Mouse (Mus musculus): ENCODE results near the gene Olfr247. TPM values are rescaled to one million over a fixed set of nuclear protein-coding genes. Genes with fewer than 3 reads are reported as not detected.
"Not testable (repeated sequence)": the region's sequence is repeated elsewhere in the genome, so short reads cannot be mapped to it uniquely, and the experiment has no call there.

The Olfr247 gene
- polyA plus RNA-seq (2014; fragmentation: Nextera tagmentation; extraction: Ambion mirVana), result not detected in 2 replicates

DNA sequence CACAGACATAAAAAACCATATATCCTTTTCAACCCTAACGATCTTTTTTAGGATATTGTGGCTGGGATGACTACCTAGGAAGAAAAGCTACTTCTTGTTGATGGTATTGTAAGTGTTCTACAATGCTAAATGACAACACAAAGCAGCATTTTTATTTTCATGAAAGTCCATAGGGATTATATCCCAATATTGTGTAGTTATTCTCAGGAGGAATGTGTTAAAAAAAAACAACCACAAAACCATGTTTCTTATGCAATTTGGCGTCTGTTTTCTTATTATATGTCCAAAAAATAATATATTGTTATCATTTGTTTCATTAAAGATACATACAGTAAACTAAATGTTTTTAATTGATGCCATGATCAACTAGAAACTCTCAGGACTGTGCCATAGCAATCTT, at the start of gene Olfr247:
Olfr247 (minus strand) TSS at position 101 of the 400 bp plus-strand sequence.
- H3K9ac ChIP-seq (ENCODE audit: low read depth, low read length); DNase-seq (ENCODE audit: low spot score); H3K9me3 ChIP-seq (ENCODE audit: control insufficient read depth, low read length); H3K27ac ChIP-seq (ENCODE audit: low read depth, low read length); H3K4me3 ChIP-seq (ENCODE audit: low read depth, low read length); H3K36me3 ChIP-seq (ENCODE audit: control insufficient read depth, insufficient read depth, low read length); ATAC-seq (replicated peaks; ENCODE audit: low FRiP score); H3K4me1 ChIP-seq (replicated peaks; ENCODE audit: control insufficient read depth, insufficient read depth, low read length); H3K27me3 ChIP-seq (replicated peaks; ENCODE audit: control insufficient read depth, insufficient read depth, low read length); H3K4me2 ChIP-seq: not testable (repeated sequence)
- no CpG with 5 or more reads among the region's 2 CpGs for WGBS

DNA sequence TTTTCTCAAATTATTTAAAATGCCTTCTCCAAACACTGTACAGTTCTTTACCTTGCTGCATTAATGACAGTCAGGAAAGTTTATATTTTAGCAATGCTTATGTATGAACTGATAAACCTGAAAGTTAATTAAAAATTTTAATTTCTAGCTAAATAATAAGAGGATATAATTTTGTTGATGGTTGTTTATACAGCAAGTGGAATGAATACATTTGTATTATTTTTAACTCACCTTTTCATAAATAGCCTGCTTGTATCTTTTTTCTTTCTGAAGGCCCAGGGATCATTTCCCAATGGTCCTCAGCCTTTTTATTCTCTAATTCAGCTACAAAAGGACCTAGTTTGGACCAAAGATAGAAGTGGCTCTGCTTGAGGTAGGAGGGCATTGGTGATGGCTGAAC, 36.4 kb upstream of the Olfr247 start, which contains the start of gene Olfr820:
Olfr820 (plus strand) TSS at position 301 of the 400 bp plus-strand sequence.
- no peaks in the 10 kb centered on the region for H3K36me3 ChIP-seq (ENCODE audit: control insufficient read depth, insufficient read depth, low read length)
- no peak within 1 kb of the TSS for H3K4me2 ChIP-seq
- ATAC-seq (replicated peaks; ENCODE audit: low FRiP score), result no peak
- H3K9ac ChIP-seq (ENCODE audit: low read depth, low read length), result no peak within 1 kb of the TSS
- H3K27me3 ChIP-seq (replicated peaks; ENCODE audit: control insufficient read depth, insufficient read depth, low read length), result no peaks in the 10 kb centered on the region
- H3K9me3 ChIP-seq (ENCODE audit: control insufficient read depth, low read length), result no peaks in the 10 kb centered on the region
- DNase-seq (ENCODE audit: low spot score), result no peak
- H3K4me3 ChIP-seq (ENCODE audit: low read depth, low read length), result no peak within 1 kb of the TSS
- no peak within 1 kb of the TSS for H3K27ac ChIP-seq (ENCODE audit: low read depth, low read length)
- no peaks in the 10 kb centered on the region for H3K4me1 ChIP-seq (replicated peaks; ENCODE audit: control insufficient read depth, insufficient read depth, low read length)

DNA sequence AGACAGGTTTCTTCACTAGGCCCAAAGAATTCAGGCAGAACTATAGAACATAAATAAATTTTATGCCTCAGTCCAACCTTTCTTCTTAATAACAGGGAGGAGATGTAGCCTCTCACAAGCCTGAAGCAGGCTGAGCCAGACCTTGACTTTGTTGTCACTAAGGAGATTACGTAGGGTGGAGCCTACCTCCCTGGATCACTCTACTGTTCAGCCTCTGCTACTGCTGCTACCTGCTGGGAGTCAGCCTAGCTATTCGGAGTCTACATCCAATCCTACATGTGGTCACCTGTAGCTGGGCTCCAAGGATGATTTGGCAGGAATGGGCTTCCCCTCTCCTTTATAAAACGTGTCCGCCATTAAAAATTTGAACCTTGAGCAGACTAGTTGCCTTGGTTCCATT, 29.4 kb upstream of the Olfr247 start:
- not testable (repeated sequence) for H3K36me3 ChIP-seq (ENCODE audit: control insufficient read depth, insufficient read depth, low read length); H3K9me3 ChIP-seq (ENCODE audit: control insufficient read depth, low read length)
- WGBS, result 74% methylated on average over 4 of the region's 4 CpGs

DNA sequence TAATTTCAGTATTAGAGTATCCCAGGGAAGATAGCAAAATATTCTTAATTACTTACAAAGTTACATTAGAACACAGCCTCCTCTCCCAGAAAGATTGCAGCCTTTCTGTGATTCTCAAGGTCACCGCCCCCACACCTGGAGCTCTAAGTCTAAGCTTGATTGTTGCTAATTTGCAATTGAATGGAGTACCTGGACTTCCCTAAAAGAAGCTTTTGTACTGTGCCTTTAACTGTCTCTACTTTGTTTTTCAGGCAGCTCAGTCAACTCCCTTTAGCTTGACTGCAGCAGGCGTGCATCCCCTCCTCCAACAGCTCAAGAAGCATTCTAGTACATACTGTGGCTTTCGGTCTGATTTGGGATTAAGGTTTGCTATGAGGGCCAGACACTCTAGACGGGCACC, 28.2 kb upstream of the Olfr247 start:
- H3K27me3 ChIP-seq (replicated peaks; ENCODE audit: control insufficient read depth, insufficient read depth, low read length); H3K27ac ChIP-seq (ENCODE audit: low read depth, low read length); ATAC-seq (replicated peaks; ENCODE audit: low FRiP score); H3K4me3 ChIP-seq (ENCODE audit: low read depth, low read length); H3K9me3 ChIP-seq (ENCODE audit: control insufficient read depth, low read length); DNase-seq (ENCODE audit: low spot score); H3K36me3 ChIP-seq (ENCODE audit: control insufficient read depth, insufficient read depth, low read length); H3K4me2 ChIP-seq; H3K4me1 ChIP-seq (replicated peaks; ENCODE audit: control insufficient read depth, insufficient read depth, low read length); H3K9ac ChIP-seq (ENCODE audit: low read depth, low read length): not testable (repeated sequence)
- 72% methylated on average over 4 of the region's 4 CpGs for WGBS

More for the DNA sequence above, 29.4 kb upstream of the Olfr247 start:
- not testable (repeated sequence) for DNase-seq (ENCODE audit: low spot score); H3K27me3 ChIP-seq (replicated peaks; ENCODE audit: control insufficient read depth, insufficient read depth, low read length); H3K4me1 ChIP-seq (replicated peaks; ENCODE audit: control insufficient read depth, insufficient read depth, low read length); H3K9ac ChIP-seq (ENCODE audit: low read depth, low read length); H3K4me2 ChIP-seq; H3K27ac ChIP-seq (ENCODE audit: low read depth, low read length); ATAC-seq (replicated peaks; ENCODE audit: low FRiP score); H3K4me3 ChIP-seq (ENCODE audit: low read depth, low read length)

DNA sequence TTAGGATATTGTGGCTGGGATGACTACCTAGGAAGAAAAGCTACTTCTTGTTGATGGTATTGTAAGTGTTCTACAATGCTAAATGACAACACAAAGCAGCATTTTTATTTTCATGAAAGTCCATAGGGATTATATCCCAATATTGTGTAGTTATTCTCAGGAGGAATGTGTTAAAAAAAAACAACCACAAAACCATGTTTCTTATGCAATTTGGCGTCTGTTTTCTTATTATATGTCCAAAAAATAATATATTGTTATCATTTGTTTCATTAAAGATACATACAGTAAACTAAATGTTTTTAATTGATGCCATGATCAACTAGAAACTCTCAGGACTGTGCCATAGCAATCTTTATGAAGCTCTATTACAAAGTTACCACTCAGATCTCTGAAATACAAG, 9.0 kb upstream of the Olfr247 start, which contains the start of gene Gm10310:
Gm10310 (minus strand) TSS at position 101 of the 400 bp plus-strand sequence.
- H3K27me3 ChIP-seq (replicated peaks; ENCODE audit: control insufficient read depth, insufficient read depth, low read length); H3K4me1 ChIP-seq (replicated peaks; ENCODE audit: control insufficient read depth, insufficient read depth, low read length); H3K4me2 ChIP-seq; H3K4me3 ChIP-seq (ENCODE audit: low read depth, low read length); H3K36me3 ChIP-seq (ENCODE audit: control insufficient read depth, insufficient read depth, low read length); ATAC-seq (replicated peaks; ENCODE audit: low FRiP score); DNase-seq (ENCODE audit: low spot score); H3K9me3 ChIP-seq (ENCODE audit: control insufficient read depth, low read length); H3K9ac ChIP-seq (ENCODE audit: low read depth, low read length); H3K27ac ChIP-seq (ENCODE audit: low read depth, low read length): not testable (repeated sequence)
- no CpG with 5 or more reads among the region's 1 CpGs for WGBS

DNA sequence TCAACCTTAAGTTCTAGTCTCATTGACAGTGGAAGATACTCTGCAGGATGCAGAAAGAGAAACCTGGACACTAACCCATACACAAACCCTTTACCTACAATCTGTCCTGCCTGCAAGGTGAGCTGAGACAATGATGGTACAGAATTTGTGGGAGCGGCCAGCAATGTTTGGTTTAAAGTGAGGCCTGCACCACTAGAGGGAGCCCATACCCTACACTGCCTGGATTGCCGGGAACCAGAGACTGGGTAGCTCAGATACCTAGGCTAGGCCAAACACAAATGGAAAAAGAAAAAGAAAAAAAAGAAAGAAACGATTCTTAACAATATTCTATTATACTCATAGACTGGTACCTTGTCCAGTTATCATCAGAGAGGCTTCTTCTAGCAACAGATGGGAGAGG, 5.9 kb upstream of the Olfr247 start:
- H3K27ac ChIP-seq (ENCODE audit: low read depth, low read length); H3K9me3 ChIP-seq (ENCODE audit: control insufficient read depth, low read length); ATAC-seq (replicated peaks; ENCODE audit: low FRiP score); H3K4me2 ChIP-seq; DNase-seq (ENCODE audit: low spot score); H3K36me3 ChIP-seq (ENCODE audit: control insufficient read depth, insufficient read depth, low read length); H3K4me3 ChIP-seq (ENCODE audit: low read depth, low read length); H3K27me3 ChIP-seq (replicated peaks; ENCODE audit: control insufficient read depth, insufficient read depth, low read length); H3K4me1 ChIP-seq (replicated peaks; ENCODE audit: control insufficient read depth, insufficient read depth, low read length); H3K9ac ChIP-seq (ENCODE audit: low read depth, low read length): not testable (repeated sequence)
- WGBS, result no CpG with 5 or more reads among the region's 3 CpGs

DNA sequence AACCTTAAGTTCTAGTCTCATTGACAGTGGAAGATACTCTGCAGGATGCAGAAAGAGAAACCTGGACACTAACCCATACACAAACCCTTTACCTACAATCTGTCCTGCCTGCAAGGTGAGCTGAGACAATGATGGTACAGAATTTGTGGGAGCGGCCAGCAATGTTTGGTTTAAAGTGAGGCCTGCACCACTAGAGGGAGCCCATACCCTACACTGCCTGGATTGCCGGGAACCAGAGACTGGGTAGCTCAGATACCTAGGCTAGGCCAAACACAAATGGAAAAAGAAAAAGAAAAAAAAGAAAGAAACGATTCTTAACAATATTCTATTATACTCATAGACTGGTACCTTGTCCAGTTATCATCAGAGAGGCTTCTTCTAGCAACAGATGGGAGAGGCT, 2.9 kb downstream of the Olfr247 start:
- not testable (repeated sequence) for H3K27ac ChIP-seq (ENCODE audit: low read depth, low read length); H3K4me3 ChIP-seq (ENCODE audit: low read depth, low read length); H3K9ac ChIP-seq (ENCODE audit: low read depth, low read length); H3K4me2 ChIP-seq; H3K27me3 ChIP-seq (replicated peaks; ENCODE audit: control insufficient read depth, insufficient read depth, low read length); ATAC-seq (replicated peaks; ENCODE audit: low FRiP score); H3K36me3 ChIP-seq (ENCODE audit: control insufficient read depth, insufficient read depth, low read length); DNase-seq (ENCODE audit: low spot score); H3K9me3 ChIP-seq (ENCODE audit: control insufficient read depth, low read length); H3K4me1 ChIP-seq (replicated peaks; ENCODE audit: control insufficient read depth, insufficient read depth, low read length)
- WGBS, result no CpG with 5 or more reads among the region's 3 CpGs

DNA sequence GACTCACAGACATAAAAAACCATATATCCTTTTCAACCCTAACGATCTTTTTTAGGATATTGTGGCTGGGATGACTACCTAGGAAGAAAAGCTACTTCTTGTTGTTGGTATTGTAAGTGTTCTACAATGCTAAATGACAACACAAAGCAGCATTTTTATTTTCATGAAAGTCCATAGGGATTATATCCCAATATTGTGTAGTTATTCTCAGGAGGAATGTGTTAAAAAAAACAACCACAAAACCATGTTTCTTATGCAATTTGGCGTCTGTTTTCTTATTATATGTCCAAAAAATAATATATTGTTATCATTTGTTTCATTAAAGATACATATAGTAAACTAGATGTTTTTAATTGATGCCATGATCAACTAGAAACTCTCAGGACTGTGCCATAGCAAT, 8.8 kb downstream of the Olfr247 start, which contains the start of gene Olfr819:
Olfr819 (minus strand) TSS at position 101 of the 400 bp plus-strand sequence.
- not testable (repeated sequence) for H3K4me2 ChIP-seq; H3K27me3 ChIP-seq (replicated peaks; ENCODE audit: control insufficient read depth, insufficient read depth, low read length); DNase-seq (ENCODE audit: low spot score); H3K27ac ChIP-seq (ENCODE audit: low read depth, low read length); H3K4me3 ChIP-seq (ENCODE audit: low read depth, low read length); H3K9ac ChIP-seq (ENCODE audit: low read depth, low read length); H3K9me3 ChIP-seq (ENCODE audit: control insufficient read depth, low read length); H3K4me1 ChIP-seq (replicated peaks; ENCODE audit: control insufficient read depth, insufficient read depth, low read length); ATAC-seq (replicated peaks; ENCODE audit: low FRiP score); H3K36me3 ChIP-seq (ENCODE audit: control insufficient read depth, insufficient read depth, low read length)
- 75% methylated on average over 2 of the region's 2 CpGs for WGBS

DNA sequence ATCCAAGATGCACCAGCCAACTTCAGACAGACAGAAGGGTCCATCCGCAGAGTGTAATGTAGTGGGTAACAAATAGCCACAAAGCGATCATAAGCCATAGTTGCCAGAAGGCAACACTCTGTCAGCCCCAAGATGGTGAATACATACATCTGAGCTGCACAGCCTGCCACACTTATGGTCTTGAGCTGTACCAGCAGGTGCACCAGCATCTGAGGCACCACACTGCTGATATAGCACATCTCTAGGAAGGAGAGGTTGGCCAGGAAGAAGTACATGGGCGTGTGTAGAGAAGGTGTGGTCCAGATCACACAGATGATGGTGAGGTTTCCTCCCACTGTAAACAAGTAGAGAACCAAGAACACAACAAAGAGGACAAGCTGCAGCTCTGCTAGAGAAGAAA, 9.7 kb downstream of the Olfr247 start:
- not testable (repeated sequence) for H3K4me2 ChIP-seq; H3K4me1 ChIP-seq (replicated peaks; ENCODE audit: control insufficient read depth, insufficient read depth, low read length); H3K27me3 ChIP-seq (replicated peaks; ENCODE audit: control insufficient read depth, insufficient read depth, low read length); H3K4me3 ChIP-seq (ENCODE audit: low read depth, low read length); H3K27ac ChIP-seq (ENCODE audit: low read depth, low read length); H3K9me3 ChIP-seq (ENCODE audit: control insufficient read depth, low read length); ATAC-seq (replicated peaks; ENCODE audit: low FRiP score); H3K9ac ChIP-seq (ENCODE audit: low read depth, low read length); DNase-seq (ENCODE audit: low spot score); H3K36me3 ChIP-seq (ENCODE audit: control insufficient read depth, insufficient read depth, low read length)
- 97% methylated on average over 2 of the region's 3 CpGs for WGBS
